Mouse (Mus musculus) embryonic facial prominence, embryonic 13.5 days (tissue): Measurements from ENCODE around the gene Cobll1. TPM values are rescaled to one million over a fixed set of nuclear protein-coding genes. Genes with fewer than 3 reads are reported as not detected.

Experiments used
- ATAC-seq: fragments of 200-750 bp; cut with Nextera tagmentation; 2 replicates; pipeline ENCODE4 v1.8.0; 2017; ENCODE audit warnings: low read depth; ENCODE audit not compliant: insufficient number of reproducible peaks, insufficient read depth, low FRiP score, low TSS enrichment
- H3K27ac ChIP-seq: fragments of 300-500 bp; sonication (generic); 2 replicates; pipeline ENCODE4 v1.5.1; 2015; ENCODE audit warnings: moderate library complexity, mild to moderate bottlenecking, inconsistent platforms
- H3K27me3 ChIP-seq: fragments of 300-500 bp; sonication (generic); 2 replicates; pipeline ENCODE4 v1.6.1; 2015; ENCODE audit warnings: mild to moderate bottlenecking, inconsistent platforms
- H3K36me3 ChIP-seq: fragments of 300-500 bp; sonication (generic); 2 replicates; pipeline ENCODE4 v1.6.1; 2015; ENCODE audit warnings: mild to moderate bottlenecking, inconsistent platforms
- H3K4me1 ChIP-seq: fragments of 300-500 bp; sonication (generic); 2 replicates; pipeline ENCODE4 v1.6.1; 2015; ENCODE audit warnings: inconsistent platforms
- H3K4me2 ChIP-seq: fragments of 300-500 bp; sonication (generic); 2 replicates; pipeline ENCODE4 v1.6.1; 2015; ENCODE audit warnings: moderate library complexity, mild to moderate bottlenecking, inconsistent platforms
- H3K4me3 ChIP-seq: fragments of 300-500 bp; sonication (generic); 2 replicates; pipeline ENCODE4 v1.5.1; 2015; ENCODE audit warnings: mild to moderate bottlenecking, inconsistent platforms
- H3K9ac ChIP-seq: fragments of 300-500 bp; sonication (generic); 2 replicates; pipeline ENCODE4 v1.6.1; 2015; ENCODE audit warnings: mild to moderate bottlenecking, inconsistent platforms
- H3K9me3 ChIP-seq: fragments of 300-500 bp; sonication (generic); 2 replicates; pipeline ENCODE4 v1.6.1; 2016; ENCODE audit warnings: inconsistent platforms
- WGBS: fragments of 180-500 bp; shearing (Covaris S2); methylation state at CpG from one replicate; pipeline ENCODE4 v1.1.7; 2015; ENCODE audit warnings: mixed read lengths; 5-methylcytosine and 5-hydroxymethylcytosine counted together
- polyA plus RNA-seq: library from polyadenylated mRNA; unstranded; fragments of >200 nt; fragmentation: Nextera tagmentation; extraction: Ambion mirVana; gene quantifications from 2 replicates; pipeline ENCODE4 v1.2.1, GENCODE M21; 2015

Cobll1 gene
- polyA plus RNA-seq, 1 experiment from 2014 or later = 3.0 TPM

DNA sequence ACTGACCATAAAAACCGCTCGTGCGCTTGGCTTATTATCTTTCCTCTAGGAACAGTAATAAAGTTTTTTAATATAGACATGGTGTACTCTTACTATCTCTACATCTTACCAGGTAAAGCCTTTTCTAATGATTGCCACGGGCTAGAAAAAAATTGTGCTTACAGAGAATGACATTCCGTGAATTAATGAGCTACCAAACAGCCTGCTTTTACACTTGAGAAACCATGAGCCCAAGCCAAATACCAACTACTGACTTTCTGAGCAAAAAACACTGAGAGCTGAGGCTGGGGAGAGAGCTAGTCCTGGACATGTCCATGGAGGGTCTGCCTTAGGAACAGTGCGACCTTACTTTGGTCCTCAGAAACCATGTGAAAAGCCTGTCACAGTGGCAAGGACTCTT is 21.5 kb downstream of the Cobll1 start:
- no peak overlapping the region for H3K4me2 ChIP-seq
- H3K36me3 ChIP-seq = no peaks in the 10 kb centered on the region
- H3K27ac ChIP-seq = no peak overlapping the region
- H3K9ac ChIP-seq = no peak overlapping the region
- no peaks in the 10 kb centered on the region for H3K27me3 ChIP-seq
- no peak overlapping the region for H3K4me3 ChIP-seq
- H3K4me1 ChIP-seq = 0 out of 2 replicates have a peak, but pooled peaks cover 4% of the 10 kb centered on the region
- no peak for ATAC-seq
- no peaks in the 10 kb centered on the region for H3K9me3 ChIP-seq
- WGBS = 88% methylated on average over 6 of the region's 6 CpGs

DNA sequence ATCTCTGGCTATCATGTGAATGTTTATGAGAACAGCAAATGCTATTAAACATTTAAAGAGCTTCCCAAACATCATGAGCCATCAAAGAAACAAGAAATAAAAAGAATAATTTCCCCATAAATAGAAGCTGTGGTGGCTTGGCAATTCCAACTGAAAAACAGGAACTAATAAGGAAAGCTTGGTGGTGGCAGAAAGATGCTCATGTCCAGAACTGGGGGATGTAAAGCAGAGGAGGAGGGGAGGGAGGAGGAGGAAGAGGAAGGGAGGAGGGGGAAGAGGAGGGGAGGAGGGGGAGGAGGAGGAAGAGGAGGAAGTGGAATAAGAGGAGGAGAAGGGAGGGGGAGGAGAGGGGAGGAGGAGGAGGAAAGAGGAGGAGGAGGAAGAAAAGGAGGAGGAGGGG is 23.0 kb downstream of the Cobll1 start:
- no peaks in the 10 kb centered on the region for H3K9me3 ChIP-seq
- no peak overlapping the region for H3K4me3 ChIP-seq
- no peaks in the 10 kb centered on the region for H3K4me1 ChIP-seq
- H3K36me3 ChIP-seq = no peaks in the 10 kb centered on the region
- ATAC-seq = no peak
- no peaks in the 10 kb centered on the region for H3K27me3 ChIP-seq
- no peak overlapping the region for H3K4me2 ChIP-seq
- H3K9ac ChIP-seq = no peak overlapping the region
- H3K27ac ChIP-seq = no peak overlapping the region

GRCm38 (mm10) chr2:65214556-65214955 is 24.6 kb downstream of the Cobll1 start:
- H3K27ac ChIP-seq = no peak overlapping the region
- H3K9ac ChIP-seq = no peak overlapping the region
- no peaks in the 10 kb centered on the region for H3K36me3 ChIP-seq
- H3K27me3 ChIP-seq = no peaks in the 10 kb centered on the region
- ATAC-seq = no peak
- H3K9me3 ChIP-seq = no peaks in the 10 kb centered on the region
- 97% methylated on average over 1 of the region's 1 CpGs for WGBS
- H3K4me1 ChIP-seq = no peaks in the 10 kb centered on the region
- H3K4me2 ChIP-seq = no peak overlapping the region
- H3K4me3 ChIP-seq = no peak overlapping the region

DNA sequence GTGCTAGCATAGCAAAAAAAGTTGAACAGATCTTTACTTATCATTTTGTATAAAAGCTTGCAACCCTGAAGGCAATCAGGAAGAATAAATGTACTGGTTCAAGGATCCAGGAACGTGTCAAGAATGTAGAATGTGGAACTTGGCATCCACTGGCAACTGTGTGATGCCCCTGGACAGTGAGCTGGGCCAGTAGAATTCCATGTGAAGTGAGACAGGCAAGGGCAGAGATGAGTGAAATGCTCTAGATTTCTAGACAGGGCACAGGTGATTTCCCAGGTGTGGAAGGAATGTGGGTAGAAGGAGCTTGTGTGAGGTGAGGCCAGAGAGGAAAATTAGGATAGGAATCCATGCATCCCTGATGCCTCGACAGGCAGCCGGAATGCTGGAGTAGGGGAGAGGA is 25.5 kb downstream of the Cobll1 start:
- H3K4me2 ChIP-seq = no peak overlapping the region
- no peak overlapping the region for H3K4me3 ChIP-seq
- H3K27me3 ChIP-seq = no peaks in the 10 kb centered on the region
- H3K36me3 ChIP-seq = no peaks in the 10 kb centered on the region
- ATAC-seq = no peak
- no peak overlapping the region for H3K27ac ChIP-seq
- 88% methylated on average over 3 of the region's 3 CpGs for WGBS
- no peaks in the 10 kb centered on the region for H3K9me3 ChIP-seq
- no peaks in the 10 kb centered on the region for H3K4me1 ChIP-seq
- no peak overlapping the region for H3K9ac ChIP-seq

GRCm38 (mm10) chr2:65211620-65212019 is 27.6 kb downstream of the Cobll1 start:
- Histone ChIP-seq H3K4me3 (no peak overlapping the region), H3K27ac (no peak overlapping the region), H3K9ac (no peak overlapping the region), H3K9me3 (no peaks in the 10 kb centered on the region), H3K36me3 (no peaks in the 10 kb centered on the region), H3K27me3 (no peaks in the 10 kb centered on the region), H3K4me2 (no peak overlapping the region), H3K4me1 (no peaks in the 10 kb centered on the region)
- ATAC-seq = no peak
- WGBS = 80% methylated on average over 3 of the region's 3 CpGs

DNA sequence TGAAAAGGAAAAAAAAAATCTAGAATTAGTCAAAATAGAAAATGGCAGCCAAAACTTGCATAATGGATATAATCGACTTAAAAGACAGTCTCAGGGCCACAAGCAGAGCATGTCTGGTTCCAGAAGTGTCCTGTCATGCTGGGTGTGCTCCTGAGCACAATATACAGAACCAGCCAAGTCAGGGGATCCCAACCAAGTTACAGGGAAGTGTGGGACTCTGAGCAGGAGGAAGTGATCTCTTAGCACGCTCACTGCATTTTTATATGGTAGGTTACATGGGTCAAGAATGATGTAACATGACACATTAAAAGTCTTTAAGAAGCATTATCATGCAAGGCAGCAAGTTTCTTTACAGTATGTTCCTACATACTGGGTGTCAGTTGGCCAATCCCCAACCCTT is 31.5 kb downstream of the Cobll1 start:
- Histone ChIP-seq H3K9me3 (no peaks in the 10 kb centered on the region), H3K4me2 (no peak overlapping the region), H3K36me3 (no peaks in the 10 kb centered on the region), H3K27ac (no peak overlapping the region), H3K27me3 (no peaks in the 10 kb centered on the region), H3K9ac (no peak overlapping the region), H3K4me1 (0 out of 2 replicates have a peak, but pooled peaks cover 4% of the 10 kb centered on the region), H3K4me3 (no peak overlapping the region)
- no peak for ATAC-seq
- WGBS = 78% methylated on average over 2 of the region's 2 CpGs

DNA sequence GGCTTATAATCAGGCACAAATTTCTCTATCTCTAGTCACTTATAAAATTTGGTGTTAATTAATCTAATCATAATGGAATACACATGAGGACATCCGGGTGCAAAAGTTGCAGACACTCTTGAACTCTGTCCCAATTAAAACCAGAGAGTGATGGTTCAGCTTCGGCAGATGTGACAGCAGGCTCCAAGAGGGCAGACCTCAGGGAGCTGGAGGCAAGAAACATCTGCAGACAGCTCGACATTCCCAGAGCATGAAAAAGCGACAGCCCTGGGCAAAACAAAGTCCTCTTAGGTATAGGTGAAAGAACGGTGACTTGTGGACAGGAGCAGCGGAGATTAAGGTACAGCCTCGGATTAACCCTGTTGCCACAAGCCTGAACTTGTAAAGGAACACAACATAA is 35.5 kb downstream of the Cobll1 start:
- no peak for ATAC-seq
- Histone ChIP-seq H3K4me2 (no peak overlapping the region), H3K36me3 (no peaks in the 10 kb centered on the region), H3K4me1 (0 out of 2 replicates have a peak, but pooled peaks cover 4% of the 10 kb centered on the region), H3K4me3 (no peak overlapping the region), H3K9ac (no peak overlapping the region), H3K9me3 (no peaks in the 10 kb centered on the region), H3K27ac (no peak overlapping the region), H3K27me3 (no peaks in the 10 kb centered on the region)
- 21% methylated on average over 7 of the region's 7 CpGs for WGBS

DNA sequence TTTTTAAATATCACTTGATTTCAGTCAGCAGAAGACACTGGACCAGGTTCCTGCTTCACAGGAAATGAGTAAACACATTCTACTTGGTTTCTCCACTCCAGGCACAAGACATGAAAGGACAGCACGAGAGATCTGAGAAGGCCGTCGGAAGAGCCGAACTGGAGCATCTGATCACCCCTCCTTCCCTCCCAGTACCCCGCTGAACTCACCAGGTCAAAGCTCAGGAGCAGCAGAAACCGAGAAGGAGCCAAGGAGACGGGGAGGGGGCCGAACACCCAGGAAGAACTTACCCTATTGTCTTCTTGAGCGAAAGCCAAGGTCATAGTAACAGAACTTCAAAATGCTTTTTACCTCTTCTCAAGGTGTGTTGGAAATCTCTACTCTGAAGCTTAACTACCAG is 39.5 kb downstream of the Cobll1 start:
- 81% methylated on average over 9 of the region's 9 CpGs for WGBS

GRCm38 (mm10) chr2:65198605-65199004 is 40.6 kb downstream of the Cobll1 start:
- no peak overlapping the region for H3K4me2 ChIP-seq
- no peaks in the 10 kb centered on the region for H3K9me3 ChIP-seq
- no peaks in the 10 kb centered on the region for H3K36me3 ChIP-seq
- H3K9ac ChIP-seq = no peak overlapping the region
- H3K4me3 ChIP-seq = no peak overlapping the region
- ATAC-seq = no peak
- no peak overlapping the region for H3K27ac ChIP-seq
- H3K27me3 ChIP-seq = no peaks in the 10 kb centered on the region
- WGBS = 80% methylated on average over 3 of the region's 3 CpGs
- no peaks in the 10 kb centered on the region for H3K4me1 ChIP-seq

More for the DNA sequence above, 39.5 kb downstream of the Cobll1 start:
- Histone ChIP-seq H3K4me3 (no peak overlapping the region), H3K9ac (no peak overlapping the region), H3K27me3 (no peaks in the 10 kb centered on the region), H3K27ac (no peak overlapping the region), H3K4me2 (no peak overlapping the region), H3K9me3 (no peaks in the 10 kb centered on the region), H3K4me1 (no peaks in the 10 kb centered on the region), H3K36me3 (no peaks in the 10 kb centered on the region)
- no peak for ATAC-seq

- Histone ChIP-seq H3K9me3 (no peaks in the 10 kb centered on the region), H3K4me2 (no peak overlapping the region), H3K4me1 (peaks cover 4% of the 10 kb centered on the region; the same call in 1 of the 2 replicates), H3K4me3 (no peak overlapping the region), H3K27me3 (no peaks in the 10 kb centered on the region), H3K27ac (no peak overlapping the region), H3K36me3 (no peaks in the 10 kb centered on the region), H3K9ac (no peak overlapping the region)
- ATAC-seq = no peak
- 98% methylated on average over 1 of the region's 1 CpGs for WGBS
Measured at GRCm38 (mm10) chr2:65196994-65197393, 42.2 kb downstream of the Cobll1 start.

- no peak for ATAC-seq
- WGBS = 85% methylated on average over 9 of the region's 9 CpGs
Measured at GRCm38 (mm10) chr2:65195233-65196010, 43.8 kb downstream of the Cobll1 start.

GRCm38 (mm10) chr2:65193091-65193795 is 46.0 kb downstream of the Cobll1 start:
- WGBS = 72% methylated on average over 12 of the region's 12 CpGs
- ATAC-seq = no peak
- H3K27ac ChIP-seq = no peak overlapping the region
- H3K9ac ChIP-seq = no peak overlapping the region
- no peak overlapping the region for H3K4me2 ChIP-seq
- no peaks in the 10 kb centered on the region for H3K27me3 ChIP-seq
- H3K9me3 ChIP-seq = no peaks in the 10 kb centered on the region
- peaks cover 7% of the 10 kb centered on the region for H3K4me1 ChIP-seq
- H3K36me3 ChIP-seq = no peaks in the 10 kb centered on the region
- H3K4me3 ChIP-seq = no peak overlapping the region

More at GRCm38 (mm10) chr2:65195233-65196010, 43.8 kb downstream of the Cobll1 start:
- H3K27me3 ChIP-seq = no peaks in the 10 kb centered on the region
- no peaks in the 10 kb centered on the region for H3K36me3 ChIP-seq
- no peaks in the 10 kb centered on the region for H3K9me3 ChIP-seq
- H3K4me2 ChIP-seq = no peak overlapping the region
- H3K4me3 ChIP-seq = no peak overlapping the region
- H3K4me1 ChIP-seq = peaks cover 4% of the 10 kb centered on the region; the same call in 1 of the 2 replicates
- H3K27ac ChIP-seq = no peak overlapping the region
- H3K9ac ChIP-seq = no peak overlapping the region
